Mouse (Mus musculus) kidney, postnatal 14 days (tissue): Measurements from ENCODE around the gene Dlx2.

Source experiments
- DNase-seq: peaks from one replicate; pipeline ENCODE4 v3.0.0; 2022; ENCODE audit warnings: mixed read lengths

The Dlx2 gene

DNA sequence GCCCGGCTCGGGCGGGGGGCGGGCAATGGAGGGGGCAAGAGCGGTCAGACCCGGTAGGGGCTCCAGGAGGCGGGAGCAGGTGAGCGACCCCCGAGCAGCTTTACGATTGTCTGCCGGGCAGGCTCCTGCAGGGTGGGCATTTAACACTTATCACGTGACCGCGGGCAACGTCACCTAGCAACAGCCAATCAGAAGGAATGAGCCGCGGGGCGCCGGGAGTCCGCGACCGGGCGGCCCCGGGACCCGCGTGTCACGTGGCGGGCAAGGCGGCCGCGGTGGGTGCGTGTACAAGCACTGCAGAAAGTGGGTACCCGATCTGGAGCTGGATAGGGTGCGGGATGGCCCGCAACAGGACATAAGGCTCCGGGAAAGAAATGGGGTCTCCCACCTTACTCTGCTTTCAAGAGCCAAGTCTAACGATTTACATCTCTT is at the start of gene Dlx2:
TSS of gene Dlx2 (minus strand) at position 115 of the 432 bp plus-strand sequence.
- no peak for DNase-seq

DNA sequence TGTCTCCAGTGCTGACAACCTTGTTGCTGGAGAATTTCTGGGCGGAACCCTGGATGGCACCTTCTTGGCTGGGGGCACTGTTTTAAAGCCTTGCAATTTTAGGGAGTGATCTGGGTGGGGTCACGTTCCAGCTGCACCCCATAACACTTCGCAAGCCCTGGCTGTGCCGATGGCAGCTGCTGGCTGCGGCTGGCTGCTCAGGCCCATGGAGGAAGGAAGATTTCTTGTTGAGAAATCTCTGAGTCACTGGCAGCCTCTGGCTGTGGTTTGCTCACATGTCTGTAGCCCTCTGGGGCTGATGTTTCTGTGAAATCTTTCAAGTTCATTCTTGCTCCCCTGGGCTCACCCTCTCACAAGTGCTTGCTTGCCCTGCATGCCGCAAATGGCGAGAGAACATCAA is 47.9 kb upstream of the Dlx2 start:
- no peak for DNase-seq

DNA sequence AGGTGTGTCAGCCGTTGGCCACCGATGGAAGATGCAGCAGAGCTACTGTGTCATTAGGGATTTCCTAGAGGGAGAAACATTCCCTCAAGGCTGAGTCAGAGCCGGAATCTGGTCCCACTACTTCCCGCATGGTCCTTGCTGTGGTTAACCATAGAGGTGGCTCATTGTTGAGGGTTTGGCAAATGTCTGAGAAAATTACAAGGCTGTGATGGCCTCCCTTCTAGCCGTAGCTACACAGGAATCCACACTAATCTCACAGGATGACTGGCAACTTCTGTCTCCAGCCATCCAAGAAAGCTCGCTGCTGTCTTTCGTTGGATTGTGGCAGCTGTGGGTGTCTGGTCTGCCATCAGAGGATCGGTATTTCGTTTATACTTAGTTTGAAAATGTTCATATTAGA is 42.6 kb upstream of the Dlx2 start:
- no peak for DNase-seq

DNA sequence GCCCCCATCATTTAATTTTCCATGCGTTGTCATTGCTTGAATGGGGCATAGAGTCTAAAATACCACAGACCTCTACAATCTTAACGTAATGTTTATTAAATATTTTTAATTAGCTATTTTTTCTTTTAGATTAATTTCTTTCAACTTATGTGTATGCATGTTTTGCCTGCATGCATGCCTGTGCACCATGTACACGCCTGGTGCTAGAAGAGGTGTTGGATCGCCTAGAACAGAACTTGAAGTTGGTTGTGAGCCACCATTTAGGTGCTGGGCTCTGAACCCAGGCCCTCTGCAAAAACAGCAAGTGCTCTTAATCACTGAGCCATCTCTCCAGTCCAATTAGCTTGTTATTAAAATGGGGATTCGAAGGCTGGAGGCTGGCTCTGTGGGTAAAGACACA is 34.9 kb upstream of the Dlx2 start:
- no peak for DNase-seq

DNA sequence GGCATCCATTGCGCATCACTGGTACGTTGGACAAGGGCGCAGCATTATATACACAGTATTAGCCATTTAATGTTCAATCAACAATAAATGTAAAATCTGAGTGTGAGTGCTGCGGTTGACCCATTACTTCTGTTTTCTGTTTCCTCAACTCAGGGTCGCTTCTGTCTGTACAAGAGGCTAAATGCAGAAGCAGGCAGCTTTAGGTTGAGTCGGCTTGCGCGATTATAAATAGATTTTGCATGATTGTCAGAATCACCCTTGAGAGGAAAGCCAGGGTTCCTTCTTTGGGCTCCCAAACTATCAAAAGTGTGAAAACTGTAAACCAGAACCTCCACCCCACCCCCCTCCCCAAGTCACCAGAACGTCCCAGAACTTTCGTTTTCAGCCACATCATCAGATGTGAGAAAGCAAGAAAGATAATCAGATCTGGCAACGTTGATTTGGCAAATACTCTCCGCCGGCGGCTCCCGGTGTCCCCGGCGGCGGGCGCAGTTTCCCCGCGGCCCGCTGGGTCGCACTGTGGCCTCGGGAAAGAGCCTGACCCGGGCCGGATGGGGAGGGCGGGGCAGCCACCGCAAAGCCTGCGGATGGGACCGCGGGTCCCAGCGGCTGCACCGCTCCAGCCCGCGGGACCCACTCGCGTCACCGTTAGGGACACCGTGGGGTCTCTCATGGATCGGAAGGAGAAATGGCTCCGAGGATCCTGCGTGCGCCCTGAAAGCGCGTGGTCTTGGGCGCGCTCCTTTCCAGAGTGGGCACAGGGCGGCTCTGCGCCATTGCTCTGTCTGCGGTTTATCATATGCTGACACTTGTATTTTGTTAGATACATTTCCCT is 34.3 kb upstream of the Dlx2 start:
- DNase-seq, result peak; percentile 76

DNA sequence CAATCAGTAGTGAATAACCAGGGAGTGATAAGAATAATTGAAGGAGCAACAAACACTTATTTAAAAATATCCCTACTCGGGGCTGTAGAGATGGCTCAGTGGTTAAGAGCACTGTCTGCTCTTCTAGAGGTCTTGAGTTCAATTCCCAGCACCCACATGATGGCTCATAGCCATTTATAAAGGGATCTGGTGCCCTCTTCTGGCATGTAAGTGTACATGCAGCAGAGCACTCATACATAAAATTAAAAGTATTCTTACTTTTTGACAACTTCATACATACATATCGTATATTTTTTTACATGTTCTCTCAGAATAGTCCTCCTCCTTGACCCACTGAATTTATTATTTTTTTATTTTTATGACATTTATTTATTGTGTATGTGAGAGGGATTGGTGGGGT is 30.5 kb upstream of the Dlx2 start:
- no peak for DNase-seq

DNA sequence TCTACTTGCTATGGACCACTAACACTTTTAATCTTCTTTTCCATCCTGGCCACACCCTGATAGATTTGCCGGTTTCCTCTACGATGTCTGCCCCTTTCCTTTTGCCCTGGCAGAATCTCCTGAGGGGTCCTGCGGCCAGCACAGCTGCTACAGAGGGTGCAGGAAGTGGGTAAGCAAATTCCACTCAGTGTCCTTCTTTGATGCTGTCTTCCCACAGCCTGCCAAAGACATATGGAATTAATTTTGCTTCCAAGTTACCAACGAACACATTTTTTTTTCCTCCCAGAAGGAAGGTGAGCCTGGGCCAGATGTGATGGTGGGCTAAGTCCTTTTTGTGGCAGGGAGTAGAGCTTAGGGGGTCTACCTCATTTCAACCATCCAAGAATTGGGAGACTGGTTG is 27.2 kb upstream of the Dlx2 start:
- no peak for DNase-seq

DNA sequence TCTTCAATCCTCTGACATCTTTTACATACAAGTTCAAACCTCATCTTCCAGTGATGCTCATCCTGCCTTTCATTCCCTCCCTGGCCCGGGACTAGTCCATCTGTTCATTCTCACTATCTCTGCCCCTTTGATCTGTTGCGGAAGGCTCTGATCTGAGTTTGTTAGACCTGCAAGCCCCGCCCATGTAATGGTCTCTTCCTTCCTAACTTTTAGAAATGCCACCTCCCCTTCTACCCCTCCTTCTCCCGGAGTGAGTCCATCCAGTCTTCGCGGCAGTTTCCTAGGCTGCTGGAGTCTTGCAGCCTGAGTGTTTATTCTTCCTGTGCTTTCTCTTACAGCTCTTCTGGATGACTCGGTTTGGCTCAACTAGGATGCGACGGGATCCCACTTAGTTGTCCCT is 19.9 kb upstream of the Dlx2 start:
- no peak for DNase-seq

DNA sequence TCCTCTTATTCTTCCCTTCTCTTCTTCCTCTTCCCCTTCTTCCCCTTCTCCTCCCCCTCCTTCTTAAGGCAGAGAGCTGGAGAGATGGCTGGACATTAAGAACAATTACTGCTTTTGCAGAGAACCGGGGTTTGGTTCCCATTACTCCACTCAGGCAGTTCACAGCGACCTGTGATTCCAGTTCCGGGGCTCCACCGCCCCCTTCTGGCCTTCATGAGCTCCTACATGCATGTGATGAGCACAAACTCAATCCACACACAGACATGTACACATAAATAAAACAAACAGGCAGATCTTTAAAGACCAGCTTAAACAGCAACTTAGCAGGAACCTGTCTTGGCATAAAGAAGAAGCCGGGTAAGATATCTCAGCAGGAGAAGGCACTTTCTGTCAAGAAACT is 9.5 kb upstream of the Dlx2 start:
- DNase-seq, result no peak

DNA sequence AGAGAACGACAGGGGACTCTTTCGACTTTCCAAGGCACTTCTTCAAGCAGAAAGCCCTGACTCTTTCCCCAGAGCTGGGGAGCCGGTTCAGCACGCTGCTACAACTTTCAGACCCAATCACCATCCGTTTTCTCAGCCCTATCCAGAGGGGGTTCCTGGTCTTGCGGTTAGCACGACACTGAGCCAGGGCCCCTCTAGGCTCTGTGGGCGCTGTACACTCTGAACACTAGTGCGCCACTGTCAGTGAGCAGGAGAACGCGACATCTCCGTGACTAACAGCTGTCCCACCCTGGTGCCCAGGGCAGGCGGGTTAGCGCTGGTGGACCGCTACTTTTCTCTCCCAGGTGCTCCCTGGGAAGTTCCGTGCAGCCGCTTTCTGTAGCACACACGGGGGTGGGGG is 5.2 kb upstream of the Dlx2 start:
- DNase-seq, result no peak

DNA sequence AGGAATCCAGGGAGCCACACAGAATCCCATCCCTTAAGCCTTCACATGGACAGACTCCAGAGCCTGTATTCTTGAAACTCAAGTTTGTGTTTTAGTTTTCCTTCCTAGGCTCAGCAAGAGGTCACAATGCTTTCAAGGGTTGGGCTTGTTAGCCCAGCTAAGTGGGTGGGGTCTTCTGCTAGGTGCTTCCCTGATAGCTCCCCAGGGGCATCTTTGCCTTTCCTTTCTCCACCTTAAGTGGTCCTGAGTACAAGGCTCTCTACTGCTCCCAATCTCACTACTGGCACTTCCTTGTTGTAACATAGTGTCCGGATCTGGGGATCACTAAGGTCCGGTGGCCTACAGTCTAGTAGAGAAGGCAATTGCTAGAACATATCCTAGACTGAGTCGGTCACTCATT is 3.8 kb upstream of the Dlx2 start:
- DNase-seq, result no peak

DNA sequence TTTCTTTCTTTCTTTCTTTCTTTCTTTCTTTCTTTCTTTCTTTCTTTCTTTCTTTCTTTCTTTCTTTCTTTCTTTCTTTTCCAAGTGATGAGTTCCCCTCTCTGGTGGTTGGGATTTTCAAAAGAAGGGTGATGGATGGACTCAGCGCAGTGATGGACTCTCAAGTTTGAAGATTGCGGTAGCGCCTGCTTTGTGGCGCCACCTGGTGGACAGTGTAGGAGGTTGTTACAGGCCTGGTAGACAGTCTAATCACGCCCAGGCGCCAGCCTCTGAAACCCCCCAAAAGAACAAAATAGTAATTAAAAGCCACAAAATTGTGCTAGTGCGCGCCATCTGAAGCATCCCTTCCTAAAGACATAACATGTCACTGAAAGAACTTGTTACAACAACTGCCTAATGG is 1.3 kb upstream of the Dlx2 start:
- DNase-seq, result peak; percentile 79

DNA sequence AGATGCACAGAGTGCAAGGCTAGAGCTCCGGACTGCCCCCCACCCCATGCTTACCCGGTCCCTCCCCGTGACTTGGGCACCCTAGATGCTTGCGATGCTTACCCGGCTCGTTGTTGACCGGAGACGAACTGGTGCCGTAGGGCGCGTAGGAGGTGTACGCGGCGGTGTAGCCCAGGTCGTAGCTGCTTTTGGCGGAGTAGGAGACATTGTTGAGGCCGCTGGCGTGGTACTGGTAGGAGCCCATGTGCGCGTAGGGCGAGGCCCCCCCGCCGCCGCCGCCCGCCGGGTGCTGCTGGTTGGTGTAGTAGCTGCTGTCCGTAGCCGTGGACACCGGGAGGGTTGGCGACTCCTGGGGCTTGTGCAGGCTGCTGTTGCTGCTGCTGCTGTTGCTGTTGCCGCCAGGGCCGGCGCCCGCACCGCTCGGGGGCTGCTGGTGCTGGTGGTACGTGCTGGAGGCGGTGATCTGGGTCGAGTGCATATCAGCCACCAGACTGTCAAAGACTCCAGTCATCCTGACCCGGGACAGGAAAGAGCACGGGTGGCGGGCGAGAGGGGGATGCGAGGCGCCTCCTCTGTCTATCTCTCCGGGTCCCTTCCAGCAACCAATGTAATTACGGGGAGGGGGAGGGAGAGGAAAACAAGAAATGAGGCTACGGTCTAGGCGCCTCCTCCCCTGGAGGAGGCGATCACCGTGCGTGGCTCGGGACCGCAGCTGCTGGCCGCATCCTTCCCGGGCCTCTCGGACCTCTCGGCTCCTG is 493 bp downstream of the Dlx2 start:
- no peak for DNase-seq

DNA sequence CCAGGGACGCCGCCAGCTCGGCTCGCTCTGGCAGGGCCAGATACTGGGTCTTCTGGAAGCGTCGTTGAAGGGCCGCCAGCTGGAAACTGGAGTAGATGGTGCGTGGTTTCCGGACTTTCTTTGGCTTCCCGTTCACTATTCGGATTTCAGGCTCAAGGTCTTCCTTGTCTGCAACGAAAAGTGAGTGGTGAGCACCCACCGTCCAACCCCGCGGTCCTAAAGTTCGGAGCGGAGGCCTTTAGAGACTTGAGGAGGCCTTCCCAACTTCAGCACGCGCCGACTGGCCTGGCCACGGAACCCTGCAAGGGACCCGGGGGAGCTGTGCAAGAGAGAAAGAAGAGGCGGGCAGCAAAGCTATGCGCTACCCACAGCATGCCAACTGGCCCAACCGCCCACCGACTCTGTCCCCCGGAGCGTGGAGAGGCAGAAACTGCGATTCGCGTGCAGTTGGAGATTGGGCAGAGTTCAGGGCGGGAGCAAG is 1.1 kb downstream of the Dlx2 start:
- DNase-seq, result no peak

DNA sequence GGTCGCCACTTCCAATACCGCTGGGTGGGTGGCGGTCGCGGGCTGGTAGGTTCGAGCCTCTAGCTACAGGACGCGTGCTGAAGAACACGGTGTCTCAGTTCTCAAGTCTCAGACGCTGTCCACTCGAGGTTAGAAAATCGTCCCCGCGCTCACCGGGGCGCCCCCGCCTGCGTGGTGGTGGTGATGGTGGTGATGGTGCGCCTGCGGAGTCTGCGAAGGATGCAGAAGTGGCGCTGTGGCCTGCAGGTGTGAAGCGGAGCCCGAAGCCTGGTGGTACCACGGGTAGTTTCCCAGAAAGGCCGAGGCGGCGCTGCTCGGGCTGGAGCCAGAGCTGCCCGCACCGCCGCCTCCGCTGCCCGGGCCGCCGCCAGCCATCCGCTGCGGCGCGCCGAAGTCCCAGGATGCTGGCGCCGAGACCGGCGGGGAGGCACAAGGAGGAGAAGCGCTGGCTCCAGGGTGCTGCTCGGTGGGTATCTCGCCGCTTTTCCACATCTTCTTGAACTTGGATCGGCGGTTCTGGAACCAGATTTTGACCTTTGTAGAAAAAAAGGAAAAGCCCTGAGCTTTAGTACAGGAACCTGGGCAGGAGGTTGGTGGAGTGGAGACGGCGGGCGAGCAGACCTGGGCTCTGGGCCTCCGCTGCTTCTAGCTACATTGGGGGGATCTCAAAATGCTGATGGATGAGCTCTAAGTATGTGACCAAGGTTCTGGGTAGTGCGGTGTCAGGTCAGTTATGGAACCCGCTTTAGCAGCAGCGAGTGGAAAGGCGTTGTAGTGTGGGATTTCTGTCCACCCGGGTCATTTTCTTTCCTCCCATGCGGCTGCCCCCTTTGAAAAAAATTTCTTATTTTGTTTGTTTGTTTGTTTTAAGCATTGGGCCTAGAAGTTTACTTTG is 1.9 kb downstream of the Dlx2 start:
- DNase-seq, result no peak

DNA sequence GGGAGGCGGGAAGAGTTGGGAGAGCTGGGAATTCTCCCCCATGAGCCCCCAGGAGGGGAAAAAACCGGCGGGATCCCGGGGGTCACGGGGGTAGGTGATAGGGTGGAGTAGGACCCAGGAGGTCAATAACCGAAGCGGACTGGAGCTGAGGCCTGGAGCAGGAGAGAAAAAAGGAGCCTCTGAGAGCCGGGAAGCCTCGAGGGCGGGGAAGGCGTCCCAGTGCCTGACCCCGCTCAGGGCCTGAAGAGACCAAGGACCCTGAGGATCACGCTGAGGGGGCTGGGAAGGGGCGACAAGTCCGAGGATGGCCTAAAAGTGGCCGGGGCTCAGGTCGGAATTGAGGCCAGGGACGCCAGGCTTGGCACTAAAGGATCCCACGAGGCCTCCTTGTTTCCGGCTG is 2.6 kb downstream of the Dlx2 start:
- DNase-seq, result no peak

DNA sequence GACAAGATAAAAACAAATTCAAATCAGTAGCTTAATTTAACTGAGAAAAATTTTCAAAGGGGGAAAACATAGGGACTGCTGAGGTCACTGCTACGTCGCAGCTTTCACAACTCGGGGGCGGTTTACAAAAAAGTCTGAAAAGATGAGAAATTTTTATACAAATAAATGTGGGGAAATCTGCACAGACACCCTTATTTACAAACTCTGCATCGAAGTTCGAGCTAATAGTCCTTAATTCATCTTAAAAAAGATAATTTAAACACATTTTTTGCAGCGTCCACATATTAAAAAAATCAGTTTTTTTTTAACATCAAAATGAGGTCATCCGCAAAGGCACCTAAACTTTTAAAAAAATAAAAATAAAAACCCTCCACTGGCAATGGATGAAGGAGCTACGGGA is 3.0 kb downstream of the Dlx2 start:
- DNase-seq, result no peak

DNA sequence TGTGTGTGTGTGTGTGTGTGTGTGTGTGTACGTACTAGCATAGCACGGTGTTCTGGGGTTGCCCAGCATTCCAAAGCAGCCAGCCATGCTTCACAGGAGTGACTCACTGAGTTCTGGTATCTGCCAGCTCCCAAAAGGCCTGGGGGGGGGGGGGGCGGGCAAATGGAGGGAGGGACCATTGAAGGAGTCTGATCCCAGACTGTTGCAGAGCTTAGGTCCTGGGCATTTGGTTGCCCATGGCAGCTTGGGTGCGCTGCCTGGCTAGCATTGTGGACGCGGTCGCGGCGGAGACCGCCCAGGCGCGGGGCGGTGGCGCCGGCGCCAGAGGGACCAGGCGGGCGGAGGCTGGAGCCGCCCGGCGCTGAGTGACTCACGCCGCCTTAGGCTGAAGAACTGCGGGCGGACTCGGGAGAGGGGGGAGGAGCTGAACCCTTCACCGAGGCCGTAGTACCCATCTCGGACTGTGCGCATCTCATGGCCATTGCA is 3.7 kb downstream of the Dlx2 start:
- DNase-seq, result no peak

DNA sequence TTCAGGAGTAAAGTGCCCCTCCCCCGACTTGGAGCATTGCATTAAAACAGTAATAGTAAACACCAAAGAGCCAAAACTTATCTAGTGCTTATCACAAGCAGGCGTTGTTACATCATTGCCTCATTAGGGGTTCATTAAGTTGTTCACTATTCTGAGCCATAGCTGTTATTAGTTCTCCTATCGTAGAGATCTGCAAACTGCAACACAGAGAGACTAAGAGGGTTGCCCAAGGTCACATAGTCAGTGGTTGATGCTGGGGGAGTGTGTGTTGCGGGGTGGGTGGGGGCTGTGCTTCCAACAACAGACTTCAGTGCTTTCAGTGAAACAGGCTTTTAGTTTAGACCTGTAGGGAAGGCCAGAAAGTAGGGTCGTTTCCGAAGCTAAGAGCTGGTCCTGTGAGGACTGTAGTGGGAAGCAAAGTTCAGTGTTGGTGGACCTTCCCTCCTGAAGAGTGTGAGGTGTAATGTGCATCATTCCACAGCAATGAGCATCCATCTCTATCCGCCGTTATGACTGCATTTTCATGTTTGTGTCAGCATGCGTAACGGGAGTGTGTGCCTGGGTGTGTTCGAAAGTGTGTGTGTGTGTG is 4.2 kb downstream of the Dlx2 start:
- DNase-seq, result no peak

DNA sequence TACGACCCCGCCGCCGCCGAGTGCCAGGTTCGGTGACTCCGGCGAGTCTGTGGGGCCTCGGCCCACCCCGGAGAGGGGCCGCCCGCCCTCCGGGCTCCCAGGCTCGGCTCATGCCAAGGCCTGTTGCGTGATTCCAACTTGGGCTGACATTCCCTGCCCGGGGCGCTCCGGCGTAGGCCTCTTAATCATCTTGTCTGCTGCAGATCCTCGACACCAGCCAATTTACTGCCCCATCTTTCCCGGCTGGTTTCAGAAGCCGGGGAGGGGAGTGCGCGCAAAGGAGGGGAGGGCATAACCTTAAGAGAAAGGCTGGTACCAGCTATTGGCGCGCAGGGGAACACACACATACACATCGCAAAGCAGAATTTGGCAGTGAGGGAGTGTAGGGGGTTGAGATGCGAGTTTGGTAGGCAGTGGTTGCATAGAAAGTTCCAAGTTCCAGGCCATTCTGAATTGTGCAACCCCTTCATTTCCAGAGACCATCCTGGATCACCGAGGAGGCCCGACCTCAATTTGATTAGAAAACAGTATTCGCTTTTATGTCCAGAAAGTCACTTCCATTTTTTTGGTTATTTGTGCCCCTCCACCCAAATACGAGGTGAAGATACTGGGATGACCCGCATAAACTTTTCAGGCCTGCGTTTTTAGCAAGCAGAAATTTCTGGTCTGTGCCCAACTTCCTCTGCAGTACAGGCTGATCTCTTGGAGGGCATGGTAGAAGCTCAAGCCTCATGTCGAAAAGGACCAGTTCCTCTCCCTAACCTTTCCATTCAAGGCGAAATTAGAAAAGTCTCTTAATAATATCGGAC is 4.9 kb downstream of the Dlx2 start:
- DNase-seq, result no peak

DNA sequence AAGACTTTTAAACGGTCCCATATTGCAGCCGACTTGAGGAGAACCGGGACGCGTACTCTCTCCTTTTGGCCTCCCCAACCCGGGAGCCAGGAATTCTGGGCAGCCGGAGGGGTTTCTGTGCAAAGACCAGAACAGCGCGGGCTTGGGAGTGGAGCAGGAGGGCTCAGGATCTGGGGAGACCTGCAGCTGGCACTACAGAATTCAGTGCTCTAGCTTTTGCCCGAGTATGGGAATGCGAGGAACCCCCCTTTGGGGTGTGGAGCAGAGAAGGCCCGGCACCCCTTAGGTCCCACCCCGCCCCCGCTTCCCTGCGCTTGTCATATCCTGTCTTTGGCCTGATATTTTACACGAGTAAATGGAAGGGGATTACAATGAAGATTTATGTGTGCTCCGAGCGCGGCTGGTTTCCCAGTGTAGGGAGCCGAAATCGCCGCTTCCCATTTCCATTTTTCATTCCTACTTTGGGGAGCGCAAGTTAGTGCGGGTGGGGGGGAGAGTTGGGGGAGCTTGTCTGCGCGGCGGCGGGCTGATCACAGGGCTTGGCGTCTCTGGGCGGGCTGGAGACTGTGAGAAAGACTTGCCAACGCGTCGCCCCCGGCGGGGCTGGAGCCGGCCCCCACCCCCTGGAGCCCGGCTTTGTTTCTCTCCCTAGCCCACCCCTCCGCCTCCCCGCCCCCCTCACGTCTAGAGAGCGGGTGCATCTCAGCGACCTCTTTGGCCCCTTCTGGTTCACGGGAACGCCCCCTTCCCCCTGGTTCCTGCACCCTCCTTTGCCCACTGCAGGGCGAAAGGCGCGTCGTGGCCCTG is 5.7 kb downstream of the Dlx2 start:
- no peak for DNase-seq
